Mouse (Mus musculus) left cerebral cortex, postnatal 4 days (tissue): ENCODE data around the gene Rabggta. TPM values are rescaled to one million over a fixed set of nuclear protein-coding genes. Genes with fewer than 3 reads are reported as not detected.

Source experiments
- DNase-seq: peaks from one replicate; pipeline ENCODE4 v3.0.0-alpha.2; 2022
- intact Hi-C: fragments of 180-260 bp; cut with DNase I; formaldehyde crosslinking; loops from one replicate; pipeline ENCODE4 v1.15.1; 2025
- total RNA-seq, 2 experiments: library from RNA; stranded (reverse); gene quantifications; 2 replicates each; pipeline ENCODE4 v1.2.3; 2021

Rabggta gene
- total RNA-seq, 2 experiments from 2014 or later = 55.2 to 55.8 TPM

- no peak for DNase-seq
- intact Hi-C loops = no loop called here
Observed at GRCm38 (mm10) chr14:55702761-55703160, 19.3 kb downstream of the Rabggta start.

- DNase-seq = no peak
- intact Hi-C loops = no loop called here
Observed at GRCm38 (mm10) chr14:55701131-55701530, 20.9 kb downstream of the Rabggta start.

- intact Hi-C loops = no loop called here
Observed at GRCm38 (mm10) chr14:55697226-55697625, 24.8 kb downstream of the Rabggta start.

GRCm38 (mm10) chr14:55689433-55689832 is 32.6 kb downstream of the Rabggta start:
- intact Hi-C loops = loop anchor here (10.0 kb wide), 1 partner anchor 215 kb away; the partner anchor contains the start of gene Sdr39u1
- no peak for DNase-seq

More at GRCm38 (mm10) chr14:55697226-55697625, 24.8 kb downstream of the Rabggta start:
- no peak for DNase-seq

- intact Hi-C loops = loop anchor here (10.0 kb wide), 1 partner anchor 223 kb away; the partner anchor contains the start of gene Sdr39u1
- DNase-seq = no peak
Observed at GRCm38 (mm10) chr14:55682118-55682493, 40.0 kb downstream of the Rabggta start.

- intact Hi-C loops = loop anchor here (10.0 kb wide), 1 partner anchor 223 kb away; the partner anchor contains the start of gene Sdr39u1
- peak; percentile 95 for DNase-seq
Observed at GRCm38 (mm10) chr14:55681160-55682117, 40.6 kb downstream of the Rabggta start, which contains the start of gene Tinf2. Gene Tinf2, minus strand, starts transcription at chr14:55681820.

GRCm38 (mm10) chr14:55677615-55678014 is 44.4 kb downstream of the Rabggta start:
- DNase-seq = no peak
- intact Hi-C loops = no loop called here

GRCm38 (mm10) chr14:55672741-55673060 is 49.4 kb downstream of the Rabggta start:
- intact Hi-C loops = no loop called here
- DNase-seq = no peak

GRCm38 (mm10) chr14:55671833-55672740 is 50.0 kb downstream of the Rabggta start, which contains the start of the genes Gmpr2 and Nedd8:
Gene Gmpr2, plus strand, starts transcription at chr14:55671941.
Gene Nedd8, minus strand, starts transcription at chr14:55672124.
- intact Hi-C loops = no loop called here
- peak; percentile 87 for DNase-seq

- no peak for DNase-seq
- intact Hi-C loops = no loop called here
Observed at GRCm38 (mm10) chr14:55671486-55671832, 50.6 kb downstream of the Rabggta start.

Other genes with a start within 250 kb of the Rabggta start
- 10 to 100 TPM; 13.6 to 14.9 TPM for gene Dhrs4, start 243.5 kb downstream of the Rabggta start, total RNA-seq
- 100 to 1,000 TPM; 151 to 183 TPM for gene Carmil3, start 231.6 kb downstream of the Rabggta start, total RNA-seq
- 10 to 100 TPM; 53.1 to 61.7 TPM for gene Cpne6, start 211.8 kb downstream of the Rabggta start, total RNA-seq
- gene Nrl, start 197.3 kb downstream of the Rabggta start, total RNA-seq = under 1 TPM; 0.20 to 0.42 TPM
- 10 to 100 TPM; 13.6 to 14.3 TPM for gene Pck2, start 182.0 kb downstream of the Rabggta start, total RNA-seq
- 10 to 100 TPM; 61.2 to 66.4 TPM for gene Dcaf11, start 162.3 kb downstream of the Rabggta start, total RNA-seq
- not detected for gene A730061H03Rik, start 161.9 kb downstream of the Rabggta start, total RNA-seq
- not detected for gene Fitm1, start 146.6 kb downstream of the Rabggta start, total RNA-seq
- gene Psme1, start 144.1 kb downstream of the Rabggta start, total RNA-seq = 100 to 1,000 TPM; 111 to 112 TPM
- 10 to 100 TPM; 27.8 to 36.4 TPM for gene Emc9, start 137.0 kb downstream of the Rabggta start, total RNA-seq
- 100 to 1,000 TPM in 1 of 2 experiments, 10 to 100 TPM in 1; 98.8 to 106 TPM for gene Psme2, start 131.2 kb downstream of the Rabggta start, total RNA-seq
- gene Rnf31, start 130.6 kb downstream of the Rabggta start, total RNA-seq = 10 to 100 TPM; 33.3 to 47.7 TPM
- gene Irf9, start 118.7 kb downstream of the Rabggta start, total RNA-seq = 10 to 100 TPM; 11.5 to 15.7 TPM
- 1 to 10 TPM; 2.6 to 3.8 TPM for gene Rec8, start 104.2 kb downstream of the Rabggta start, total RNA-seq
- gene Ipo4, start 86.3 kb downstream of the Rabggta start, total RNA-seq = 100 to 1,000 TPM; 161 to 176 TPM
- 1 to 10 TPM; 4.0 to 4.1 TPM for gene Gm49378, start 84.4 kb downstream of the Rabggta start, total RNA-seq
- 10 to 100 TPM; 35.3 to 41.1 TPM for gene Tm9sf1, start 78.5 kb downstream of the Rabggta start, total RNA-seq
- gene Tssk4, start 72.1 kb downstream of the Rabggta start, total RNA-seq = 1 to 10 TPM; 1.2 to 2.4 TPM
- gene Mdp1, start 61.8 kb downstream of the Rabggta start, total RNA-seq = 10 to 100 TPM; 44.6 to 44.7 TPM
- 10 to 100 TPM; 33.8 to 35.4 TPM for gene Gmpr2, start 50.3 kb downstream of the Rabggta start, total RNA-seq
- gene Nedd8, start 50.1 kb downstream of the Rabggta start, total RNA-seq = 100 to 1,000 TPM; 347 to 384 TPM
- 10 to 100 TPM; 11.8 to 15.6 TPM for gene Tinf2, start 40.4 kb downstream of the Rabggta start, total RNA-seq
- gene Tgm1, start 8.3 kb downstream of the Rabggta start, total RNA-seq = under 1 TPM in 1 of 2 experiments, not detected in 1; 0.32 TPM
- 10 to 100 TPM; 63.2 to 75.1 TPM for gene Dhrs1, start 23.4 kb upstream of the Rabggta start, total RNA-seq
- 10 to 100 TPM; 19.5 to 20.1 TPM for gene Nop9, start 23.4 kb upstream of the Rabggta start, total RNA-seq
- under 1 TPM in 1 of 2 experiments, not detected in 1; 0.90 TPM for gene Cideb, start 36.2 kb upstream of the Rabggta start, total RNA-seq
- gene Ltb4r2, start 39.2 kb upstream of the Rabggta start, total RNA-seq = 1 to 10 TPM in 1 of 2 experiments, under 1 TPM in 1; 0.79 to 1.0 TPM
- 1 to 10 TPM; 1.0 to 1.4 TPM for gene Ltb4r1, start 43.7 kb upstream of the Rabggta start, total RNA-seq
- 1 to 10 TPM; 4.6 to 5.2 TPM for gene Adcy4, start 61.8 kb upstream of the Rabggta start, total RNA-seq
- 1 to 10 TPM; 1.4 to 1.8 TPM for gene Ripk3, start 66.6 kb upstream of the Rabggta start, total RNA-seq
- 1 to 10 TPM; 8.2 TPM for gene Nfatc4, start 100.9 kb upstream of the Rabggta start, total RNA-seq
- 10 to 100 TPM; 39.1 to 40.9 TPM for gene Nynrin, start 131.7 kb upstream of the Rabggta start, total RNA-seq
- under 1 TPM; 0.44 to 0.74 TPM for gene Cbln3, start 162.1 kb upstream of the Rabggta start, total RNA-seq
- 10 to 100 TPM; 12.5 to 13.4 TPM for gene Khnyn, start 162.7 kb upstream of the Rabggta start, total RNA-seq
- 10 to 100 TPM; 63.1 to 75.9 TPM for gene Sdr39u1, start 178.0 kb upstream of the Rabggta start, total RNA-seq
- 10 to 100 TPM in 1 of 2 experiments, 1 to 10 TPM in 1; 9.8 to 12.4 TPM for gene Cma1, start 222.4 kb upstream of the Rabggta start, total RNA-seq
- not detected for gene Cma2, start 228.7 kb upstream of the Rabggta start, total RNA-seq